Mouse (Mus musculus): ENCODE results near the gene Esrrg. TPM values are rescaled to one million over a fixed set of nuclear protein-coding genes. Genes with fewer than 3 reads are reported as not detected.

Gene Esrrg
- polyA plus RNA-seq, 1 experiment: not detected

GRCm38 (mm10) chr1:187650786-187651687 is 42.4 kb downstream of the Esrrg start:
- no peaks in the 10 kb centered on the region for H3K79me3 ChIP-seq (ENCODE audit: low read depth)
- H3ac ChIP-seq (ENCODE audit: control insufficient read depth, insufficient read length, low read depth): no peak overlapping the region
- H3K36me3 ChIP-seq (ENCODE audit: control insufficient read depth, insufficient read depth): no peaks in the 10 kb centered on the region
- no peaks in the 10 kb centered on the region for H3K79me2 ChIP-seq (ENCODE audit: control insufficient read depth, insufficient read depth)
- no peak overlapping the region for H3K4me3 ChIP-seq (ENCODE audit: insufficient read depth, poor library complexity, severe bottlenecking)
- H3K27me3 ChIP-seq (ENCODE audit: control insufficient read depth, insufficient read depth, insufficient read length): no peaks in the 10 kb centered on the region
- TF ChIP-seq CTCF (IDR thresholded peaks at IDR 0.05; ENCODE audit: control insufficient read depth, insufficient read depth, insufficient read length) (no peak), CEBPB (IDR thresholded peaks at IDR 0.05; ENCODE audit: low read depth) (no peak)

- no peaks in the 10 kb centered on the region for H3K36me3 ChIP-seq (ENCODE audit: control insufficient read depth, insufficient read depth)
- H3K4me3 ChIP-seq (ENCODE audit: insufficient read depth, poor library complexity, severe bottlenecking): no peak overlapping the region
- H3K79me3 ChIP-seq (ENCODE audit: low read depth): no peaks in the 10 kb centered on the region
- H3ac ChIP-seq (ENCODE audit: control insufficient read depth, insufficient read length, low read depth): no peak overlapping the region
- H3K79me2 ChIP-seq (ENCODE audit: control insufficient read depth, insufficient read depth): no peaks in the 10 kb centered on the region
- H3K27me3 ChIP-seq (ENCODE audit: control insufficient read depth, insufficient read depth, insufficient read length): no peaks in the 10 kb centered on the region
- TF ChIP-seq USF1 (IDR thresholded peaks at IDR 0.05; ENCODE audit: low read depth): no peak
- TF ChIP-seq MAX (IDR thresholded peaks at IDR 0.05): no peak
- no peak for TF ChIP-seq FOSL1 (IDR thresholded peaks at IDR 0.05; ENCODE audit: insufficient read depth, low read length, poor library complexity, severe bottlenecking)
- no peak for TF ChIP-seq MYOG (IDR thresholded peaks at IDR 0.05; ENCODE audit: control insufficient read depth, extremely low read depth, insufficient read length)
These were observed 43.2 kb downstream of the Esrrg start for GRCm38 (mm10) chr1:187651688-187652241.

GRCm38 (mm10) chr1:187652445-187652844 is 43.9 kb downstream of the Esrrg start:
- Histone ChIP-seq H3K79me2 (ENCODE audit: control insufficient read depth, insufficient read depth) (no peaks in the 10 kb centered on the region), H3K4me3 (ENCODE audit: insufficient read depth, poor library complexity, severe bottlenecking) (no peak overlapping the region), H3K36me3 (ENCODE audit: control insufficient read depth, insufficient read depth) (no peaks in the 10 kb centered on the region), H3K79me3 (ENCODE audit: low read depth) (no peaks in the 10 kb centered on the region), H3K27me3 (ENCODE audit: control insufficient read depth, insufficient read depth, insufficient read length) (no peaks in the 10 kb centered on the region), H3ac (ENCODE audit: control insufficient read depth, insufficient read length, low read depth) (no peak overlapping the region)
- TF ChIP-seq FOSL1 (IDR thresholded peaks at IDR 0.05; ENCODE audit: insufficient read depth, low read length, poor library complexity, severe bottlenecking): no peak
- TF ChIP-seq CEBPB (IDR thresholded peaks at IDR 0.05; ENCODE audit: low read depth): no peak
- TF ChIP-seq MYOD1 (IDR thresholded peaks at IDR 0.05; ENCODE audit: control insufficient read depth, insufficient read length, low read depth): no peak
- no peak for TF ChIP-seq MYOG (IDR thresholded peaks at IDR 0.05; ENCODE audit: control insufficient read depth, extremely low read depth, insufficient read length)
- TF ChIP-seq CTCF (IDR thresholded peaks at IDR 0.05; ENCODE audit: control insufficient read depth, insufficient read depth, insufficient read length): no peak
- TF ChIP-seq MAX (IDR thresholded peaks at IDR 0.05): no peak
- TF ChIP-seq USF1 (IDR thresholded peaks at IDR 0.05; ENCODE audit: low read depth): no peak

GRCm38 (mm10) chr1:187653390-187653789 is 44.8 kb downstream of the Esrrg start:
- TF ChIP-seq MYOD1 (IDR thresholded peaks at IDR 0.05; ENCODE audit: control insufficient read depth, insufficient read length, low read depth) (no peak), FOSL1 (IDR thresholded peaks at IDR 0.05; ENCODE audit: insufficient read depth, low read length, poor library complexity, severe bottlenecking) (no peak), MAX (IDR thresholded peaks at IDR 0.05) (no peak), CTCF (IDR thresholded peaks at IDR 0.05; ENCODE audit: control insufficient read depth, insufficient read depth, insufficient read length) (no peak), MYOG (IDR thresholded peaks at IDR 0.05; ENCODE audit: control insufficient read depth, extremely low read depth, insufficient read length) (no peak), USF1 (IDR thresholded peaks at IDR 0.05; ENCODE audit: low read depth) (no peak), CEBPB (IDR thresholded peaks at IDR 0.05; ENCODE audit: low read depth) (no peak)
- no peak overlapping the region for H3ac ChIP-seq (ENCODE audit: control insufficient read depth, insufficient read length, low read depth)
- H3K36me3 ChIP-seq (ENCODE audit: control insufficient read depth, insufficient read depth): no peaks in the 10 kb centered on the region
- no peaks in the 10 kb centered on the region for H3K79me3 ChIP-seq (ENCODE audit: low read depth)
- H3K27me3 ChIP-seq (ENCODE audit: control insufficient read depth, insufficient read depth, insufficient read length): no peaks in the 10 kb centered on the region
- no peak overlapping the region for H3K4me3 ChIP-seq (ENCODE audit: insufficient read depth, poor library complexity, severe bottlenecking)
- no peaks in the 10 kb centered on the region for H3K79me2 ChIP-seq (ENCODE audit: control insufficient read depth, insufficient read depth)

- no peak for TF ChIP-seq MAX (IDR thresholded peaks at IDR 0.05)
- TF ChIP-seq CEBPB (IDR thresholded peaks at IDR 0.05; ENCODE audit: low read depth): no peak
- TF ChIP-seq MYOG (IDR thresholded peaks at IDR 0.05; ENCODE audit: control insufficient read depth, extremely low read depth, insufficient read length): no peak
- no peak for TF ChIP-seq CTCF (IDR thresholded peaks at IDR 0.05; ENCODE audit: control insufficient read depth, insufficient read depth, insufficient read length)
- TF ChIP-seq MYOD1 (IDR thresholded peaks at IDR 0.05; ENCODE audit: control insufficient read depth, insufficient read length, low read depth): no peak
- no peak for TF ChIP-seq FOSL1 (IDR thresholded peaks at IDR 0.05; ENCODE audit: insufficient read depth, low read length, poor library complexity, severe bottlenecking)
- no peak for TF ChIP-seq USF1 (IDR thresholded peaks at IDR 0.05; ENCODE audit: low read depth)
- no peaks in the 10 kb centered on the region for H3K79me2 ChIP-seq (ENCODE audit: control insufficient read depth, insufficient read depth)
These were observed 52.4 kb downstream of the Esrrg start for GRCm38 (mm10) chr1:187660963-187661362.

More at GRCm38 (mm10) chr1:187660963-187661362, 52.4 kb downstream of the Esrrg start:
- Histone ChIP-seq H3K27me3 (ENCODE audit: control insufficient read depth, insufficient read depth, insufficient read length) (no peaks in the 10 kb centered on the region), H3ac (ENCODE audit: control insufficient read depth, insufficient read length, low read depth) (no peak overlapping the region), H3K4me3 (ENCODE audit: insufficient read depth, poor library complexity, severe bottlenecking) (no peak overlapping the region), H3K79me3 (ENCODE audit: low read depth) (no peaks in the 10 kb centered on the region), H3K36me3 (ENCODE audit: control insufficient read depth, insufficient read depth) (no peaks in the 10 kb centered on the region)

All from C2C12 (cell line).